Mouse (Mus musculus): ENCODE data around the gene S1pr4. TPM values are rescaled to one million over a fixed set of nuclear protein-coding genes. Genes with fewer than 3 reads are reported as not detected.

S1pr4 gene
- polyA plus RNA-seq, 1 experiment from 2014 or later: 0.15 TPM

GRCm38 (mm10) chr10:81524051-81524605 lies 24.2 kb upstream of the S1pr4 start, which contains the start of gene Gna15:
Gene Gna15 (minus strand): TSS chr10:81524225.
- Histone ChIP-seq H3K4me1 (replicated peaks; ENCODE audit: control insufficient read depth, insufficient read depth, low read length) (0 out of 2 replicates have a peak, but pooled peaks cover 2% of the 10 kb centered on the region), H3K27ac (ENCODE audit: low read depth, low read length) (no peak within 1 kb of the TSS), H3K27me3 (ENCODE audit: control insufficient read depth, insufficient read depth, low read length) (peaks cover 8% of the 10 kb centered on the region; the same call in 1 of the 2 replicates), H3K4me2 (replicated peaks; ENCODE audit: low read depth, low read length) (no peak within 1 kb of the TSS), H3K9me3 (ENCODE audit: control insufficient read depth, low read length) (no peaks in the 10 kb centered on the region), H3K9ac (ENCODE audit: low read depth, low read length) (no peak within 1 kb of the TSS), H3K4me3 (ENCODE audit: low read depth, low read length) (no peak within 1 kb of the TSS), H3K36me3 (ENCODE audit: control insufficient read depth, insufficient read depth, low read length) (no peaks in the 10 kb centered on the region)
- ATAC-seq (ENCODE audit: low FRiP score): no peak
- no peak for DNase-seq (ENCODE audit: low spot score)
- WGBS: 21% methylated on average over 9 of the region's 9 CpGs

GRCm38 (mm10) chr10:81523570-81523969 lies 23.6 kb upstream of the S1pr4 start:
- H3K27ac ChIP-seq (ENCODE audit: low read depth, low read length): no peak overlapping the region
- no peaks in the 10 kb centered on the region for H3K36me3 ChIP-seq (ENCODE audit: control insufficient read depth, insufficient read depth, low read length)
- H3K4me2 ChIP-seq (replicated peaks; ENCODE audit: low read depth, low read length): no peak overlapping the region
- no peaks in the 10 kb centered on the region for H3K9me3 ChIP-seq (ENCODE audit: control insufficient read depth, low read length)
- 0 out of 2 replicates have a peak, but pooled peaks cover 2% of the 10 kb centered on the region for H3K4me1 ChIP-seq (replicated peaks; ENCODE audit: control insufficient read depth, insufficient read depth, low read length)
- H3K9ac ChIP-seq (ENCODE audit: low read depth, low read length): no peak overlapping the region
- no peak overlapping the region for H3K4me3 ChIP-seq (ENCODE audit: low read depth, low read length)
- 20% methylated on average over 19 of the region's 19 CpGs for WGBS
- DNase-seq (ENCODE audit: low spot score) (no peak), ATAC-seq (ENCODE audit: low FRiP score) (no peak)
- peaks cover 8% of the 10 kb centered on the region; the same call in 1 of the 2 replicates for H3K27me3 ChIP-seq (ENCODE audit: control insufficient read depth, insufficient read depth, low read length)

DNA sequence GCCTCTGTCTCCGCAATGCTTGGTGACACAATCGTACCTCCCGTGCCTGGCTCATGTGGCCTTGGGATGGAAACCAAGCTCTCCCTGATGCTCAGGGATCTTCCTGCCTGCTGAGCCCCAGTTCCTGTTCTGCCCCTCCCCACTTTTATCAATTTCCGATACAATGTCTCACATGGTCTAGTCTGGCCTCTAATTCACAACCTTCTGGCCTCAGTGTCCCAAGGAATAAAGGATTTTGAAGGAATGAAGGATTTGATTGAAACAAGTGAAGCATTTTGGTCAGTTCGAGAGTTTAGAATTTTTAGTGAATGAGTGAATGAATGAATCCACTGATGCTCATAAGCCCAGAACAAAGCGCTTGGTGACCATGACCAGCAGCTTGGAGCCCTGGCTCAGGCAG lies 23.2 kb upstream of the S1pr4 start:
- WGBS: 80% methylated on average over 6 of the region's 6 CpGs
- Histone ChIP-seq H3K36me3 (ENCODE audit: control insufficient read depth, insufficient read depth, low read length) (no peaks in the 10 kb centered on the region), H3K4me3 (ENCODE audit: low read depth, low read length) (no peak overlapping the region), H3K9me3 (ENCODE audit: control insufficient read depth, low read length) (no peaks in the 10 kb centered on the region), H3K4me1 (replicated peaks; ENCODE audit: control insufficient read depth, insufficient read depth, low read length) (0 out of 2 replicates have a peak, but pooled peaks cover 2% of the 10 kb centered on the region), H3K9ac (ENCODE audit: low read depth, low read length) (no peak overlapping the region), H3K27ac (ENCODE audit: low read depth, low read length) (no peak overlapping the region), H3K4me2 (replicated peaks; ENCODE audit: low read depth, low read length) (no peak overlapping the region), H3K27me3 (ENCODE audit: control insufficient read depth, insufficient read depth, low read length) (peaks cover 8% of the 10 kb centered on the region; the same call in 1 of the 2 replicates)
- ATAC-seq (ENCODE audit: low FRiP score): no peak
- DNase-seq (ENCODE audit: low spot score): no peak

DNA sequence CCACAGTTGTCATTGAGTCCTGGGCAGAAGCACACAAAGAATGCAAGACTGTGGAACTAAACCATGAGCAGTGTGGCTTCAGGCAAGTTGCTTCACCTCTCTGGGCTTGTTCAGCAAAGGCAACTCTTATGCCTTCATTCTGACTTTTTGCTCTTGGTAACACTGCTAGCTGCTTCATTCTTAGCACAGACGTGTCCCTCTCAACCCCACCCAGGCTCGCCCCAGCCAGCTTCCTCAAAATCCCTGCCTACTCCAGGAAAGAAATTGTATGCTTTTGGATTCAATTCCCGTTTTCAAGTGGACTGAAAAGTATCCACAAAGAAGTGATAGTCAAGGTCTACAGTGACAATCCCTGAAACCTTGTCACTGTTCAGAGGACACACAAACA lies 20.0 kb upstream of the S1pr4 start:
- Histone ChIP-seq H3K27me3 (ENCODE audit: control insufficient read depth, insufficient read depth, low read length) (peaks cover 8% of the 10 kb centered on the region; the same call in 1 of the 2 replicates), H3K4me2 (replicated peaks; ENCODE audit: low read depth, low read length) (no peak overlapping the region), H3K4me3 (ENCODE audit: low read depth, low read length) (no peak overlapping the region), H3K36me3 (ENCODE audit: control insufficient read depth, insufficient read depth, low read length) (no peaks in the 10 kb centered on the region), H3K27ac (ENCODE audit: low read depth, low read length) (no peak overlapping the region), H3K9ac (ENCODE audit: low read depth, low read length) (no peak overlapping the region), H3K4me1 (replicated peaks; ENCODE audit: control insufficient read depth, insufficient read depth, low read length) (0 out of 2 replicates have a peak, but pooled peaks cover 2% of the 10 kb centered on the region), H3K9me3 (ENCODE audit: control insufficient read depth, low read length) (no peaks in the 10 kb centered on the region)
- 70% methylated on average over 3 of the region's 3 CpGs for whole genome bisulfite sequencing
- no peak for ATAC-seq (ENCODE audit: low FRiP score)
- DNase-seq (ENCODE audit: low spot score): no peak

GRCm38 (mm10) chr10:81519227-81519977 lies 19.5 kb upstream of the S1pr4 start:
- no peaks in the 10 kb centered on the region for H3K36me3 ChIP-seq (ENCODE audit: control insufficient read depth, insufficient read depth, low read length)
- H3K4me3 ChIP-seq (ENCODE audit: low read depth, low read length): no peak overlapping the region
- H3K27ac ChIP-seq (ENCODE audit: low read depth, low read length): no peak overlapping the region
- no peak for ATAC-seq (ENCODE audit: low FRiP score)
- H3K4me2 ChIP-seq (replicated peaks; ENCODE audit: low read depth, low read length): no peak overlapping the region
- DNase-seq (ENCODE audit: low spot score): no peak
- H3K27me3 ChIP-seq (ENCODE audit: control insufficient read depth, insufficient read depth, low read length): peaks cover 8% of the 10 kb centered on the region; the same call in 1 of the 2 replicates
- 0 out of 2 replicates have a peak, but pooled peaks cover 2% of the 10 kb centered on the region for H3K4me1 ChIP-seq (replicated peaks; ENCODE audit: control insufficient read depth, insufficient read depth, low read length)
- H3K9me3 ChIP-seq (ENCODE audit: control insufficient read depth, low read length): no peaks in the 10 kb centered on the region
- H3K9ac ChIP-seq (ENCODE audit: low read depth, low read length): no peak overlapping the region
- WGBS: 83% methylated on average over 6 of the region's 6 CpGs

DNA sequence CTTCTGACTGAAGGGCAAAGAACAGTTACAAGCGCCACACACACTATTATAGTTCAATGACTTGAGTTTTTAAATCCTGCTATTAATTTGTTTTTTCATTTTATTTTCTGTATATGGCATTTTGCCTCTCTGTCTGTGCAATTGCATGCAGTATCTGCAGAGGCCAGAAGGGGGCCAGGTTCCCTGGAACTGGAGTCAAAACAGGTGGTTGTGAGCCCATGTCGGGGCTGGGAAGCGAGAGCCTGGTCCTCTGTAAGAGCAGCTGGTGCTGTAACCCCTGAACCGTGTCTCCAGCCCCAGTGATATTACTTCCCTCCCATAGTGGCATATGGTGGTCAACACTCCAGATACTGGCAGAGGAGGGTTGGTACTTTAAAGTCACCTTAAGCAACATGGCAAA lies 18.6 kb upstream of the S1pr4 start:
- H3K4me1 ChIP-seq (replicated peaks; ENCODE audit: control insufficient read depth, insufficient read depth, low read length): no peaks in the 10 kb centered on the region
- no peak overlapping the region for H3K4me3 ChIP-seq (ENCODE audit: low read depth, low read length)
- no peak overlapping the region for H3K4me2 ChIP-seq (replicated peaks; ENCODE audit: low read depth, low read length)
- peak; percentile 77 for DNase-seq (ENCODE audit: low spot score)
- 14% methylated on average over 4 of the region's 4 CpGs for WGBS
- peaks cover 2% of the 10 kb centered on the region; the same call in 1 of the 2 replicates for H3K27me3 ChIP-seq (ENCODE audit: control insufficient read depth, insufficient read depth, low read length)
- no peak overlapping the region for H3K9ac ChIP-seq (ENCODE audit: low read depth, low read length)
- H3K9me3 ChIP-seq (ENCODE audit: control insufficient read depth, low read length): no peaks in the 10 kb centered on the region
- no peak overlapping the region for H3K27ac ChIP-seq (ENCODE audit: low read depth, low read length)
- H3K36me3 ChIP-seq (ENCODE audit: control insufficient read depth, insufficient read depth, low read length): no peaks in the 10 kb centered on the region
- peak; percentile 59; the same call in 1 of the 2 replicates for ATAC-seq (ENCODE audit: low FRiP score)

DNA sequence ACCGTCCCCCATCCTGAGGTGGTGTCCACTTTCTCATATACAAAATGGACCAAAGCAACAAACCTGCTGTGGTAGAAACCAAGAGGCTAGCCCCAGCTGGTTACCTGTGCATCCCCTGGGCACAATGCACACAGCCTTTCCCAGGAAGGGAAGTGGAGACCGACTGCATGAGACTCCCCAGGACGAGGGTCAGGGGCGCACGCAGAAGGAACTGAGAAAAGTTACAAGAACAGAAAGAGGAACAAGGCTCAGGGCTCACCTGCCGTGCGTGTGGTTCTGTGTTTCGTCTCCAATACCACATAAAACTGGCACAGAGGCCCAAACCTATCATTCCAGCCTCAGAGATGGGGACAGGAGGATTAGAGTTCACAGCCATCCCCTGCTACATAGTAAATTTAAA lies 17.3 kb upstream of the S1pr4 start:
- Histone ChIP-seq H3K4me1 (replicated peaks; ENCODE audit: control insufficient read depth, insufficient read depth, low read length) (no peaks in the 10 kb centered on the region), H3K27me3 (ENCODE audit: control insufficient read depth, insufficient read depth, low read length) (no peaks in the 10 kb centered on the region), H3K4me3 (ENCODE audit: low read depth, low read length) (no peak overlapping the region), H3K36me3 (ENCODE audit: control insufficient read depth, insufficient read depth, low read length) (no peaks in the 10 kb centered on the region), H3K9me3 (ENCODE audit: control insufficient read depth, low read length) (no peaks in the 10 kb centered on the region), H3K27ac (ENCODE audit: low read depth, low read length) (no peak overlapping the region), H3K9ac (ENCODE audit: low read depth, low read length) (no peak overlapping the region), H3K4me2 (replicated peaks; ENCODE audit: low read depth, low read length) (no peak overlapping the region)
- WGBS: 77% methylated on average over 8 of the region's 8 CpGs
- DNase-seq (ENCODE audit: low spot score) (no peak), ATAC-seq (ENCODE audit: low FRiP score) (no peak)

DNA sequence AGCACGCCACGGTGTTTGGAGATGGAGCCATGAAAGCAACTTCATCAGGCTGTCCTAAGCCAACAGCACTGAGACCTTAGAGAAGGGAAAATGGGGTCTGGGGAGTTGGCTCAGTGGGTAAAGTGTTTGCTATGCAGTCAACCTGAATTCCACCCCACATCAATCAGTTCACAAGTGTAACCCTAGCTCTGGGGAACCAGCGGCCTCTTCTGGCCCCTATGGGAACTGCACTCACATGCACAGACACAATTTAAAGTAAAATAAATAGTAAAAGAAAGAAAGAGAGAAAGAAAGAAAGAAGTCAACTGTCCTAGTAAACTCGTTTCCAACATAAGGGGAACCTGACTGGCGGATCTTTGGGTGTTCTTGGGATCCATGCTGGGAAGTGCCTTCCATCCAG lies 13.9 kb upstream of the S1pr4 start:
- Histone ChIP-seq H3K4me3 (ENCODE audit: low read depth, low read length) (no peak overlapping the region), H3K36me3 (ENCODE audit: control insufficient read depth, insufficient read depth, low read length) (no peaks in the 10 kb centered on the region), H3K27ac (ENCODE audit: low read depth, low read length) (no peak overlapping the region), H3K4me2 (replicated peaks; ENCODE audit: low read depth, low read length) (no peak overlapping the region), H3K9me3 (ENCODE audit: control insufficient read depth, low read length) (no peaks in the 10 kb centered on the region), H3K4me1 (replicated peaks; ENCODE audit: control insufficient read depth, insufficient read depth, low read length) (no peaks in the 10 kb centered on the region), H3K9ac (ENCODE audit: low read depth, low read length) (no peak overlapping the region), H3K27me3 (ENCODE audit: control insufficient read depth, insufficient read depth, low read length) (0 out of 2 replicates have a peak, but pooled peaks cover 2% of the 10 kb centered on the region)
- no peak for DNase-seq (ENCODE audit: low spot score)
- no peak for ATAC-seq (ENCODE audit: low FRiP score)
- 86% methylated on average over 5 of the region's 5 CpGs for WGBS
